Mouse (Mus musculus) forebrain, embryonic 12.5 days (tissue): ENCODE measurements around the gene Serpina12. TPM values are rescaled to one million over a fixed set of nuclear protein-coding genes. Genes with fewer than 3 reads are reported as not detected.

ENCODE experiments used
- ATAC-seq: fragments of 200-750 bp; cut with Nextera tagmentation; 2 replicates; pipeline ENCODE4 v1.8.0; 2017; ENCODE audit warnings: moderate TSS enrichment; ENCODE audit not compliant: low FRiP score
- H3K27ac ChIP-seq: fragments of 300-500 bp; sonication (generic); 2 replicates; pipeline ENCODE4 v1.5.1; 2016; ENCODE audit warnings: mild to moderate bottlenecking
- H3K27me3 ChIP-seq: fragments of 300-500 bp; sonication (generic); 2 replicates; pipeline ENCODE4 v1.6.1; 2016; ENCODE audit warnings: mild to moderate bottlenecking
- H3K36me3 ChIP-seq: fragments of 300-500 bp; sonication (generic); replicated peaks from 2 replicates; pipeline ENCODE4 v1.6.1; 2016; ENCODE audit warnings: mild to moderate bottlenecking
- H3K4me1 ChIP-seq: fragments of 300-500 bp; sonication (generic); 2 replicates; pipeline ENCODE4 v1.6.1; 2016
- H3K4me2 ChIP-seq: fragments of 300-500 bp; sonication (generic); 2 replicates; pipeline ENCODE4 v1.6.1; 2016; ENCODE audit warnings: mild to moderate bottlenecking, moderate library complexity
- H3K4me3 ChIP-seq: fragments of 300-500 bp; sonication (generic); replicated peaks from 2 replicates; pipeline ENCODE4 v1.5.1; 2016; ENCODE audit warnings: mild to moderate bottlenecking
- H3K9ac ChIP-seq: fragments of 300-500 bp; sonication (generic); 2 replicates; pipeline ENCODE4 v1.6.1; 2016; ENCODE audit warnings: mild to moderate bottlenecking
- H3K9me3 ChIP-seq: fragments of 300-500 bp; sonication (generic); 2 replicates; pipeline ENCODE4 v1.6.1; 2016
- WGBS: fragments of 180-500 bp; shearing (Covaris S2); methylation state at CpG from one replicate; pipeline ENCODE4 v1.1.7; 2016; 5-methylcytosine and 5-hydroxymethylcytosine counted together
- polyA plus RNA-seq: library from polyadenylated mRNA; unstranded; fragments of >200 nt; fragmentation: Nextera tagmentation; extraction: Ambion mirVana; gene quantifications from 2 replicates; pipeline ENCODE4 v1.2.1, GENCODE M21; 2016

Gene Serpina12
- polyA plus RNA-seq, 1 experiment from 2014 or later = not detected

DNA sequence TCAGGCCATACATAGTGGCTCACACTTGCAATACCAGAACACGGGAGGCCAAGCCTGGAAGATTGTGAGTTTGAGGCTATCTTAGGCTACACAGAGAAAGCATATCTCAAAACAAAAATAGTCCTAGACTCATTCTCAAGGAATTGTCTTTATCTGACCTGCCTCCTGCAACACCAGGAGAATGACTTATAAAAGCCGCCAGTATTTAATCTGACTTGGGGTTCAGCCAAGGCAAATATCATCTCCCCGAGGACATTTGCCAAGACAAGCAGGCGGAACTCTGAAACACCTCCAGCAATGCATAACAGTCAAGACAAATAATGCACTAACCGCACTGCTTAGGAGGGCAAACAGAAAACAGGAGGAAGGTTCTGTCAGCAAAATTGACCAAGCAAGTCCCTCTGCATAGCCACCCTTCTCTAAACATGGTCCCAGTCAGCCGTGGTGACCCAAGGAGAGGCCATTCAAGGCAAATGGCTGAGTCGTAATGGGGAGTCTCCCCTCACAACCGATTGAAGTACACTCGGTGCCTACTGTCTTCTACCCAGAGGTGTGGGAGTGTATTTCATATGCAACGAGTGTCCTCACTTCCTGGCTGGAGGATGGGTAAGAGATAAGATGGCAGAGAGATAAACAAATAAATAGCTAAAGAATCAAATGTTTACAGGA, 41.5 kb downstream of the Serpina12 start:
- H3K9ac ChIP-seq = no peak overlapping the region
- H3K27ac ChIP-seq = no peak overlapping the region
- H3K4me3 ChIP-seq = no peak overlapping the region
- ATAC-seq = no peak
- 0 out of 2 replicates have a peak, but pooled peaks cover 7% of the 10 kb centered on the region for H3K9me3 ChIP-seq
- no peak overlapping the region for H3K4me2 ChIP-seq
- H3K36me3 ChIP-seq = no peaks in the 10 kb centered on the region
- H3K4me1 ChIP-seq = no peaks in the 10 kb centered on the region
- H3K27me3 ChIP-seq = no peaks in the 10 kb centered on the region
- WGBS = 89% methylated on average over 10 of the region's 10 CpGs

DNA sequence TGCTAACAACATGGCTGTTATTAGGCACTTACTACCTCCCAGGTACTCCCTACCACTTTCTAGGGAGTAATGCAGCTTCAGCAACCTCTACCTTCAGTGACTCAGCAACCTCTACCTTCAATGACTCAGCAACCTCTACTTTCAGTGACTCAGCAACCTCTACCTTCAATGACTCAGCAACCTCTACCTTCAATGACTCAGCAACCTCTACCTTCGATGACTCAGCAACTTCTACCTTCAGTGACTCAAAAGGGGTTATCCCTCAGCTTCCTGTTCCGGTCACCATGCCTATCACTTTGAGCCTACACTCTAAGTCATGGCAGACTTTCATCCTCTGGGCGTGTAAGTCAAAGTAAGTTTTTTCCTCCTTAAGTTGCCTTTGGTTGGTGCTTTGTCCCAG, 43.6 kb downstream of the Serpina12 start:
- no peak overlapping the region for H3K4me2 ChIP-seq
- no peaks in the 10 kb centered on the region for H3K36me3 ChIP-seq
- 0 out of 2 replicates have a peak, but pooled peaks cover 7% of the 10 kb centered on the region for H3K9me3 ChIP-seq
- H3K27ac ChIP-seq = no peak overlapping the region
- WGBS = 88% methylated on average over 3 of the region's 3 CpGs
- no peak overlapping the region for H3K4me3 ChIP-seq
- no peak for ATAC-seq
- H3K4me1 ChIP-seq = no peaks in the 10 kb centered on the region
- H3K9ac ChIP-seq = no peak overlapping the region
- H3K27me3 ChIP-seq = no peaks in the 10 kb centered on the region

DNA sequence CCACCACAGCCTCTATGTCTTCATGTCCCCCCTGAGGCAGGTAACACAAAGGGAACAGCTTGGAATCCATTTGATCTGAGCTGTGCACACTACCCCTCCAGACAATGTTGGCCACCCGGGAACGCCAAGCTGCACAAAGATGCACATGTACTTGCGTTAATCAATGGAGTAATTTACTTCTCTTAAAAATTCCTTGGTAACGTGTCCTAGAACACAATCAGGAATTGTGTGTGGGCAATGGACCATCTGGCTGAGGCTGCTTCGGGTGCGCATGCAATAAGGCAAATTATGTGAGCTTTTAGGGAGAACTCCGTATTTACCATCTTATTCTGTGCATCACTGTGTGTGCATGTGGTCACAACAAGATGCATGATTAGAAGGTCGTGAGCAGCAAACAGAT, 44.6 kb downstream of the Serpina12 start:
- 77% methylated on average over 8 of the region's 8 CpGs for WGBS
- Histone ChIP-seq H3K4me2 (no peak overlapping the region), H3K36me3 (no peaks in the 10 kb centered on the region), H3K9ac (no peak overlapping the region), H3K27ac (no peak overlapping the region), H3K27me3 (no peaks in the 10 kb centered on the region), H3K4me3 (no peak overlapping the region), H3K9me3 (0 out of 2 replicates have a peak, but pooled peaks cover 5% of the 10 kb centered on the region), H3K4me1 (no peaks in the 10 kb centered on the region)
- no peak for ATAC-seq

DNA sequence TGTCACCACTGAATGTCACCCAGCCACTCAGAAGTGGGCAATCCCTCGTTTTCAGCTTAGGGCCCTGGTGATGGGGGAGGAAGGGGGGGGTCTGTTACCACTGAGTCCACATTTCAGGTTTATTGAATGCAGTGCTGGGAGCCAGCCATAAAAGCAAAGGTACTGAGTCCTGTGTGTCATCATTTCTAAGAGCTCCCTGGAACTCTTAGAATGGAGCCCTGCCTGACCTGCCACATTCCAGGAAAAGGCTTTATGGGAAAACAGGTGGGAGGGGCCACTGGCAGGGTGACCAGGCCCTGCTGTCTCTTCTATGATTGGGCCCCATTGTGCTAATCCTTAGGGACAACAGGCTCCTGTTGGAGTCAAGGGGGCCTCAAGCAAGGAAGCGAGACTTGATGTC, 47.7 kb downstream of the Serpina12 start:
- ATAC-seq = no peak
- WGBS = 68% methylated on average over 2 of the region's 2 CpGs

DNA sequence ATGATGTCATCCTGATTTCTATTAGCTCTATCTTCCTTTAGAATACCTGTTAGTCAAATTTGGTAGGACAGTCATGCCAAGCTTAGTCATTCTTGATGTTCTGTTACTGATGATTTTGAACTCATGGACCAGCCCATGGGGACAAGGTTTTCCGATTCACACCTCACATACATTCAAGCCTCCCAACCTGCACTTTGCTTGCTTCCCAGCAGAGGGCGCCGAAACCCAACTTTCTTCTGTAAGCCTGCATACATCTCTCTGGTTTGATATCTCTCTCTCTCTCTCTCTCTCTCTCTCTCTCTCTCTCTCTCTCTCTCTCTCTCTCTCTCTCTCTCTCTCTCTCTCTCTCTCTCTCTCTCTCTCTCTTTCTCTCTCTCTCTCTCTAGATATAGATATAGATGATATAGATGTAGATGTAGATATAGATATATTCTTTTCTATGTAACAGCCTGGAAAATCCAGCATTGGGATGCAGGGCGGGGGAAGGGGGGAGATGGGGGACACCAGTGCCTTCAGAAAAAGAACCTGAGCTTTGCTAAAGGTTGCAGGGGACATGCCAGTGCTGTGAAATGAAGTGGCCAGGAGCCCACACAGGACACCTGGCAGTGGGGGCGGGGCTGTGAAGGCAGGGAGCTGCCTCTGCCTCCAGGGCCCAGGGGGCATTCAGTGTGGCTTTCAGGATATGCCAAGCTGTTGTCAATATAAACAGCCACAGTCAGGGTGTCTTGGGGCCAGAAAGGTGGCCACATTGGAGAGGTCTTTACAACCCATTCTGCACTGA, 48.8 kb downstream of the Serpina12 start:
- H3K4me2 ChIP-seq = no peak overlapping the region
- H3K9ac ChIP-seq = no peak overlapping the region
- H3K4me3 ChIP-seq = no peak overlapping the region
- no peaks in the 10 kb centered on the region for H3K9me3 ChIP-seq
- 44% methylated on average over 5 of the region's 5 CpGs for WGBS
- no peaks in the 10 kb centered on the region for H3K27me3 ChIP-seq
- H3K4me1 ChIP-seq = no peaks in the 10 kb centered on the region
- H3K36me3 ChIP-seq = no peaks in the 10 kb centered on the region
- no peak overlapping the region for H3K27ac ChIP-seq
- ATAC-seq = no peak

More for the DNA sequence above, 47.7 kb downstream of the Serpina12 start:
- H3K27me3 ChIP-seq = no peaks in the 10 kb centered on the region
- H3K36me3 ChIP-seq = no peaks in the 10 kb centered on the region
- no peak overlapping the region for H3K9ac ChIP-seq
- no peak overlapping the region for H3K4me2 ChIP-seq
- H3K4me3 ChIP-seq = no peak overlapping the region
- H3K27ac ChIP-seq = no peak overlapping the region
- H3K9me3 ChIP-seq = no peaks in the 10 kb centered on the region
- H3K4me1 ChIP-seq = no peaks in the 10 kb centered on the region

DNA sequence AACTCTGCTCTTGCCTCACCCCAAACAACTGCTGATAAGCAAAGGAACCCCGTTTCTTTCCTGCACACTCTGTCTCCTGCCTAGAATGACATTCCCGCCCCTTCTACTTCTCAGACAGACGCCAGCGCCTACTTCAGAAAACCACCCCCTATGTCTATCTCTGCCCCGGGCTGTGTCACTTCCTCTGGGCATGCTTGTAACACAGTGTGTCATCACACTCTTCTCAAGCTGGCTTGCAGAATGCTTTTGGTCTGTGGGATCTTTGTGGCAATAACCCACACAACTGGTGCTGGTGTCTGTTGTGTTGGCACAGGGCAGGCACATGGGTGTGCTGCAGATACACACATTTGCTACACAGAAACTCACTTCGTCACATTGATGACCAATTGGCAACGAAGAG, 51.3 kb downstream of the Serpina12 start:
- Histone ChIP-seq H3K36me3 (no peaks in the 10 kb centered on the region), H3K4me2 (no peak overlapping the region), H3K9ac (no peak overlapping the region), H3K4me1 (no peaks in the 10 kb centered on the region), H3K27me3 (no peaks in the 10 kb centered on the region), H3K9me3 (no peaks in the 10 kb centered on the region), H3K27ac (no peak overlapping the region), H3K4me3 (no peak overlapping the region)
- 80% methylated on average over 7 of the region's 7 CpGs for WGBS
- no peak for ATAC-seq

DNA sequence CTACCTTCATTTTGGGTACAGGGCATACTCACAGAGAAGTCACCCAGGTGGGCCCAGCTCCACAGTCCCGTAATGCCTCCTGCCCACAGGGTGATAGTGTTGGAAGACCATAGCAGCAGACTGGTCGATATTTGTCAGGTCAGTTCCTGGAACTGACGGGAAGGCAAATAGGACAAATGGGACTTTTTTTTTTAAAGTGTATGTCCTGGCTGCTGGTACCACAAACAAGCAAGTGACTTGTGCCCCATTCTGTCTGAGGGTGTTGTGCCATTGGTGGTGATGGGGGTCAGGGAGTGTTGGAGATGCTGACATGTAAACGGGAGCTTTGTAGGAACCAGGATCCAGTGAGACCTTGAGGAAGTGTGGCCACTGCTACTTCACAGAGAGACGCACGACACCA, 54.4 kb downstream of the Serpina12 start, which contains the start of gene Serpina11:
Gene Serpina11, minus strand, starts transcription at position 101 of the 400 bp plus-strand sequence.
- Histone ChIP-seq H3K27ac (no peak within 1 kb of the TSS), H3K9me3 (no peaks in the 10 kb centered on the region), H3K4me2 (no peak within 1 kb of the TSS), H3K4me1 (no peaks in the 10 kb centered on the region), H3K9ac (no peak within 1 kb of the TSS), H3K27me3 (no peaks in the 10 kb centered on the region), H3K36me3 (no peaks in the 10 kb centered on the region), H3K4me3 (no peak within 1 kb of the TSS)
- ATAC-seq = no peak
- 89% methylated on average over 6 of the region's 6 CpGs for WGBS

DNA sequence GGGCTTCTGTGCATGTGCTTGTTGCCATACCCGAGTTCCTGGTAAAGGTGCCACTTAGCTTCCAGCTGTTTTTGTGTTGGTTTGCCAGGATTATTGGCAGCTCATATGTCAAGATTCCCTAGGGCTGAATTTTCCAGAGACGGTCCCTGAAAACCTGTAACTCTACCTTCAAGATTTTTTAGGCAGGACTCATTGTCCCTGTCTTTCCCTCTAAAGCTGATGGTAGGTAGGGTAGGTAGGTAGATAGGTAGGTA, 54.8 kb downstream of the Serpina12 start:
- no peak for ATAC-seq
- H3K9ac ChIP-seq = no peak overlapping the region
- WGBS = 68% methylated on average over 2 of the region's 2 CpGs
- no peak overlapping the region for H3K4me3 ChIP-seq
- H3K4me1 ChIP-seq = no peaks in the 10 kb centered on the region
- H3K4me2 ChIP-seq = no peak overlapping the region
- no peaks in the 10 kb centered on the region for H3K36me3 ChIP-seq
- no peak overlapping the region for H3K27ac ChIP-seq
- H3K9me3 ChIP-seq = no peaks in the 10 kb centered on the region
- no peaks in the 10 kb centered on the region for H3K27me3 ChIP-seq

DNA sequence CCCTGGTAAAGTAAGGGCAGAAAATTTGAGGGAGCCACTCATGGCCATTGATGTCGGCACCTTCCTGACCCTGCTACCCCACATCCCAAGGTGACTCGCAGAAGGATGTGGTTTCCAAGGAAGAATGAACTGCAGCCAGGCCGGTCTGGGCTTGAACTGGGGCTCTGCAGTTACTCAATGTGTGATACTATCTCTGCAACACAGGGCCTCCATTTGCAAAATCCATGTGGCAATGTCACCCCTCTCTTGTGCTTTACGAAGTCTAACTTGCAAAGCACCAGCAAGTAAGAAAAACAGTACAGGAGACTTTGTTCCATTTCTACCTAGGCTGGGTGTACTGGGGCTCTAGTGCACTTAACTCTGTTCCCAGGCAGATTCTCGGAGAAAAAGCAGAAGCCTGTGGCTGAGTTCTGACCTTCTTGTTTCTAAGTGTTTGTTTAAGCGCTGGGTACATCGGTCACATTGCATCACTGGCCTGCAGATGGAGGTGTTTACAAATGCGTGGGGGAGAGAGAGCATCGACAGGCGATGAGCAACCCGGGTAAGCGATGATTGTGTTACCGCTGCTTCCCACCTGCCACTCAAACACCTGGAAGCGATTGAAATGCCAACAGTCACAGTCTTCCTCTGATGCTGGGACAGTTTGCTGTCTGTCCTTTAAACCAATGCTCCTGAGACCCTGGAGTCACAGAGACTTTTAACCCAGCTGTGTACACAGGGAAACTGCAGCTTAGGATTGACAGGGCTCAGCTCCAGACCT, 55.3 kb downstream of the Serpina12 start:
- Histone ChIP-seq H3K4me2 (no peak overlapping the region), H3K36me3 (no peaks in the 10 kb centered on the region), H3K4me1 (no peaks in the 10 kb centered on the region), H3K9ac (no peak overlapping the region), H3K4me3 (no peak overlapping the region), H3K27me3 (no peaks in the 10 kb centered on the region), H3K27ac (no peak overlapping the region), H3K9me3 (no peaks in the 10 kb centered on the region)
- WGBS = 73% methylated on average over 14 of the region's 14 CpGs
- no peak for ATAC-seq

DNA sequence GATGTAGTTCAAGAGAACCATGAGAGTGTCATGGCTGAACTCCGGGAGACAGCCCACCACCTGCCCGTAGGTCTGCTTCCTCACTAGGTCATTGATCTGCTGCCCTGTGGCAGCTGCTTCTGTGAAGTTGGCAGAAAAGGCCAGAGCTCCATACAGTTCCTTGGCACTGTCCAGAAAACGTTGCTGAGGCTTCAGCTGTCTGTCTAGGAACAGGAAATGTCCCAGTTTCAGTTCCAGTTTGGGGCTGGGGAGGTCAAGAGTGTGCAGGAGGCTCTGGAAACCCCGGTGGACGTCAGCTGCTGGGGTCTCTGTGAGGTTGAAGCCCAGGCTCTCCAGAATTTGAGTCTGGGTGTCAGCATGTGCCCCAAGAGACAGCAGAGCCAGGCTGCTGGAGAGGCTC, 58.4 kb downstream of the Serpina12 start:
- H3K9me3 ChIP-seq = no peaks in the 10 kb centered on the region
- H3K4me3 ChIP-seq = no peak overlapping the region
- H3K36me3 ChIP-seq = no peaks in the 10 kb centered on the region
- H3K4me2 ChIP-seq = no peak overlapping the region
- no peak overlapping the region for H3K9ac ChIP-seq
- H3K27ac ChIP-seq = no peak overlapping the region
- no peaks in the 10 kb centered on the region for H3K4me1 ChIP-seq
- no peaks in the 10 kb centered on the region for H3K27me3 ChIP-seq
- 73% methylated on average over 5 of the region's 5 CpGs for WGBS
- no peak for ATAC-seq

DNA sequence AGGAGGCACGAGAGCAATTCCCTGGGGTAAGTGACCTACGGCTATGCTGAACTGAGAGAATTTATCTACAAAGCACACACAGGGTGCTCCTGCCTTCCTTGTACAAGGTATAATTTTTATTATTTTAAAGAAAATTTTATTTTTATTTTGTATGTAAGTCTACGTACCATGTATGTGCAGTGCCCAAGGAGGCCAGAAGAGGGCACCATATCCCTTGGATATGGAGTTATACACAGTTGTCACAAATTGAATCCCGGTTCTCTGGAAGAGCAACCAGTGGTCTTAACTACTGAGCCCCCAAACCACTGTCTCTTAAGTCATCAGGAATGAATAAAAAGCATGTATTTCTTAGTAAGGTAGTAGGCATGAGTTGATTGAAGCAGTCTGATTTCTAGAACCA, 59.3 kb downstream of the Serpina12 start:
- Histone ChIP-seq H3K27me3 (no peaks in the 10 kb centered on the region), H3K4me3 (no peak overlapping the region), H3K4me2 (no peak overlapping the region), H3K4me1 (no peaks in the 10 kb centered on the region), H3K36me3 (no peaks in the 10 kb centered on the region), H3K9ac (no peak overlapping the region), H3K9me3 (no peaks in the 10 kb centered on the region), H3K27ac (no peak overlapping the region)
- ATAC-seq = no peak
- WGBS = 67% methylated on average over 4 of the region's 4 CpGs

DNA sequence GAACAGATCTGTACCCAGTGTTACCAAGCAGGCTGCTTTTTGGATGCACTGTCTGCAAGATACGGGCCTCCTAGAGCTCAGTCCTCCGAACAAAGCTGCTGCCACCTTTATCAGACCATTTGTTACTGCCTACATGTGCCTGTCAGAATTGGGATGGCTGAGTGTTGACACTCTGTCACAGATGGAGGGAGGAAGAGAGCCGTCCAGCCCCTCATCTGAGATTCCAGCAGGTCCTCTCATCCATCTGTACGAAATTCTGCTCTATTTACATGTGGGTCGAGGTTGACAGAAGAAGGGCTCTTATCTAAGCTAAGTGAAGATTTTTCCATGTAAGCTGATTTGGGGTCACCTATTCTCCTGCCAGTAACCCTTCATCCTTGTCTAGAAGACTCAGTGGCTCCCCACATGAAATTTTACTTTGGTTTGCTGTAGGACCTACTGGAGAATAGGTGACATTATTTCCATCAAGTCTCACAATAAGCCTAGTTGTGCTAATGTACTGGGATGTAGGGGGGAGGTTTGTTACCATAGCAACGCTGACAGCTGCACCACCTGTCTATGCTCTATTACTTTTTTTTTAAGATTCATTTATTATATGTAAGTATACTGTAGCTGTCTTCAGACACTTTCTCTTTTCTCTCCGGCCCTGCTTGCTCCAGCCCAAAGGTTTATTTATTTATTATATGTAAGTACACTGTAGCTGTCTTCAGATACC, 62.4 kb downstream of the Serpina12 start:
- ATAC-seq = no peak
- no peaks in the 10 kb centered on the region for H3K27me3 ChIP-seq
- no peak overlapping the region for H3K9ac ChIP-seq
- H3K4me3 ChIP-seq = no peak overlapping the region
- H3K36me3 ChIP-seq = no peaks in the 10 kb centered on the region
- no peaks in the 10 kb centered on the region for H3K9me3 ChIP-seq
- H3K4me1 ChIP-seq = no peaks in the 10 kb centered on the region
- no peak overlapping the region for H3K4me2 ChIP-seq
- 82% methylated on average over 7 of the region's 7 CpGs for WGBS
- no peak overlapping the region for H3K27ac ChIP-seq
